Mouse (Mus musculus) lung, embryonic 14.5 days (tissue): ENCODE results near the gene Fezf1. TPM values are rescaled to one million over a fixed set of nuclear protein-coding genes. Genes with fewer than 3 reads are reported as not detected.

Experiments used
- ATAC-seq: fragments of 200-750 bp; cut with Nextera tagmentation; 2 replicates; pipeline ENCODE4 v1.8.0; 2017; ENCODE audit warnings: mild to moderate bottlenecking, moderate TSS enrichment, moderate library complexity; ENCODE audit not compliant: insufficient read depth
- DNase-seq: peaks from one replicate; pipeline ENCODE4 v3.0.0-alpha.2; 2015
- H3K27ac ChIP-seq: fragments of 300-500 bp; sonication (generic); 2 replicates; pipeline ENCODE4 v1.5.1; 2014; ENCODE audit warnings: low read depth, mild to moderate bottlenecking, moderate library complexity
- H3K27me3 ChIP-seq: fragments of 300-500 bp; sonication (generic); 2 replicates; pipeline ENCODE4 v1.6.1; 2014; ENCODE audit warnings: low read length, control low read depth; ENCODE audit not compliant: insufficient read depth
- H3K36me3 ChIP-seq: fragments of 300-500 bp; sonication (generic); 2 replicates; pipeline ENCODE4 v1.6.1; 2014; ENCODE audit warnings: control low read depth; ENCODE audit not compliant: insufficient read depth
- H3K4me1 ChIP-seq: fragments of 300-500 bp; sonication (generic); 2 replicates; pipeline ENCODE4 v1.6.1; 2014; ENCODE audit warnings: antibody characterized with exemption, control low read depth; ENCODE audit not compliant: insufficient read depth
- H3K4me2 ChIP-seq: fragments of 300-500 bp; sonication (generic); 2 replicates; pipeline ENCODE4 v1.6.1; 2014; ENCODE audit warnings: mild to moderate bottlenecking
- H3K4me3 ChIP-seq: fragments of 300-500 bp; sonication (generic); 2 replicates; pipeline ENCODE4 v1.5.1; 2014; ENCODE audit warnings: low read depth, low read length
- H3K9ac ChIP-seq: fragments of 300-500 bp; sonication (generic); 2 replicates; pipeline ENCODE4 v1.6.1; 2014
- H3K9me3 ChIP-seq: fragments of 300-500 bp; sonication (generic); 2 replicates; pipeline ENCODE4 v1.6.1; 2016; ENCODE audit warnings: low read depth, low read length, control low read depth
- CTCF ChIP-seq: IDR thresholded peaks from 2 replicates; pipeline ENCODE4 v1.5.1; 2016; ENCODE audit warnings: antibody characterized with exemption, low read depth
- WGBS: fragments of 180-500 bp; shearing (Covaris S2); extraction: QIAGEN DNeasy Blood & Tissue Kit; methylation state at CpG from one replicate; pipeline ENCODE4 v1.1.7; 2014; 5-methylcytosine and 5-hydroxymethylcytosine counted together
- polyA plus RNA-seq: library from polyadenylated mRNA; unstranded; fragments of >200 nt; fragmentation: Nextera tagmentation; extraction: Ambion mirVana; gene quantifications from 2 replicates; pipeline ENCODE4 v1.2.1, GENCODE M21; 2014

The Fezf1 gene
- polyA plus RNA-seq, 1 experiment from 2014 or later = not detected

GRCm38 (mm10) chr6:23272542-23272941 is 24.4 kb upstream of the Fezf1 start:
- H3K4me2 ChIP-seq = no peak overlapping the region
- no peak overlapping the region for H3K4me3 ChIP-seq
- H3K4me1 ChIP-seq = no peaks in the 10 kb centered on the region
- TF ChIP-seq CTCF = no peak
- no peak overlapping the region for H3K27ac ChIP-seq
- no peak overlapping the region for H3K9ac ChIP-seq
- WGBS = 29% methylated on average over 7 of the region's 7 CpGs
- peaks cover 8% of the 10 kb centered on the region; the same call in 1 of the 2 replicates for H3K27me3 ChIP-seq
- no peak for DNase-seq
- ATAC-seq = no peak
- no peaks in the 10 kb centered on the region for H3K9me3 ChIP-seq
- no peaks in the 10 kb centered on the region for H3K36me3 ChIP-seq

GRCm38 (mm10) chr6:23260738-23261050 is 12.5 kb upstream of the Fezf1 start:
- WGBS = 1% methylated on average over 9 of the region's 9 CpGs
- Histone ChIP-seq H3K4me1 (no peaks in the 10 kb centered on the region), H3K9me3 (no peaks in the 10 kb centered on the region), H3K27me3 (peaks cover 69% of the 10 kb centered on the region), H3K9ac (no peak overlapping the region), H3K4me2 (no peak overlapping the region), H3K27ac (no peak overlapping the region), H3K36me3 (no peaks in the 10 kb centered on the region), H3K4me3 (no peak overlapping the region)
- DNase-seq (no peak), ATAC-seq (no peak)
- TF ChIP-seq CTCF = no peak

- ATAC-seq (peak; percentile 52; the same call in 1 of the 2 replicates), DNase-seq (peak; percentile 45)
- TF ChIP-seq CTCF = no peak
- no peak overlapping the region for H3K27ac ChIP-seq
- no peaks in the 10 kb centered on the region for H3K9me3 ChIP-seq
- H3K4me2 ChIP-seq = peak overlapping the region; percentile 7; the same call in 1 of the 2 replicates
- no peaks in the 10 kb centered on the region for H3K4me1 ChIP-seq
- peaks cover 74% of the 10 kb centered on the region for H3K27me3 ChIP-seq
- H3K4me3 ChIP-seq = no peak overlapping the region
- no peaks in the 10 kb centered on the region for H3K36me3 ChIP-seq
- no peak overlapping the region for H3K9ac ChIP-seq
- 2% methylated on average over 36 of the region's 36 CpGs for WGBS
Observed at GRCm38 (mm10) chr6:23260016-23260737, 12.0 kb upstream of the Fezf1 start.

- no peak overlapping the region for H3K4me3 ChIP-seq
- no peak overlapping the region for H3K27ac ChIP-seq
- H3K4me2 ChIP-seq = no peak overlapping the region
- 28% methylated on average over 3 of the region's 3 CpGs for WGBS
- no peaks in the 10 kb centered on the region for H3K9me3 ChIP-seq
- ATAC-seq = no peak
- H3K4me1 ChIP-seq = no peaks in the 10 kb centered on the region
- TF ChIP-seq CTCF = no peak
- H3K36me3 ChIP-seq = no peaks in the 10 kb centered on the region
- DNase-seq = no peak
- peaks cover 91% of the 10 kb centered on the region for H3K27me3 ChIP-seq
- H3K9ac ChIP-seq = no peak overlapping the region
Observed at GRCm38 (mm10) chr6:23257981-23258380, 9.8 kb upstream of the Fezf1 start.

- no peak for ATAC-seq
- TF ChIP-seq CTCF = no peak
- WGBS = 3% methylated on average over 8 of the region's 8 CpGs
- H3K27ac ChIP-seq = no peak overlapping the region
- H3K9ac ChIP-seq = no peak overlapping the region
- no peak overlapping the region for H3K4me2 ChIP-seq
- no peak overlapping the region for H3K4me3 ChIP-seq
- H3K4me1 ChIP-seq = no peaks in the 10 kb centered on the region
- no peaks in the 10 kb centered on the region for H3K9me3 ChIP-seq
- peaks cover 95% of the 10 kb centered on the region for H3K27me3 ChIP-seq
- no peaks in the 10 kb centered on the region for H3K36me3 ChIP-seq
- DNase-seq = no peak
Observed at GRCm38 (mm10) chr6:23255161-23255560, 7.0 kb upstream of the Fezf1 start.

- 2% methylated on average over 11 of the region's 11 CpGs for WGBS
Observed at GRCm38 (mm10) chr6:23254644-23255043, 6.5 kb upstream of the Fezf1 start.

GRCm38 (mm10) chr6:23253353-23254311 is 5.5 kb upstream of the Fezf1 start:
- Histone ChIP-seq H3K27ac (no peak overlapping the region), H3K36me3 (no peaks in the 10 kb centered on the region), H3K27me3 (peaks cover 95% of the 10 kb centered on the region), H3K4me1 (no peaks in the 10 kb centered on the region), H3K9ac (no peak overlapping the region), H3K4me2 (no peak overlapping the region; the same call in 1 of the 2 replicates), H3K9me3 (no peaks in the 10 kb centered on the region), H3K4me3 (no peak overlapping the region)
- WGBS = 1% methylated on average over 43 of the region's 43 CpGs
- no peak for TF ChIP-seq CTCF
- ATAC-seq (no peak), DNase-seq (peak; percentile 47)

More at GRCm38 (mm10) chr6:23254644-23255043, 6.5 kb upstream of the Fezf1 start:
- no peak for ATAC-seq
- H3K9me3 ChIP-seq = no peaks in the 10 kb centered on the region
- H3K36me3 ChIP-seq = no peaks in the 10 kb centered on the region
- no peak overlapping the region for H3K4me3 ChIP-seq
- H3K27ac ChIP-seq = no peak overlapping the region
- no peak for TF ChIP-seq CTCF
- no peak for DNase-seq
- peaks cover 95% of the 10 kb centered on the region for H3K27me3 ChIP-seq
- no peak overlapping the region for H3K9ac ChIP-seq
- no peaks in the 10 kb centered on the region for H3K4me1 ChIP-seq
- no peak overlapping the region for H3K4me2 ChIP-seq
